Mouse (Mus musculus) cerebellum, adult (tissue): ENCODE results near the gene Teddm1a.

Experiments
- ATAC-seq: cut with Nextera tagmentation; 2 replicates; pipeline ENCODE4 v1.9.2; 2017; ENCODE audit warnings: mild to moderate bottlenecking, moderate library complexity, mixed read lengths; ENCODE audit not compliant: insufficient number of reproducible peaks, low FRiP score, low TSS enrichment

The Teddm1a gene

DNA sequence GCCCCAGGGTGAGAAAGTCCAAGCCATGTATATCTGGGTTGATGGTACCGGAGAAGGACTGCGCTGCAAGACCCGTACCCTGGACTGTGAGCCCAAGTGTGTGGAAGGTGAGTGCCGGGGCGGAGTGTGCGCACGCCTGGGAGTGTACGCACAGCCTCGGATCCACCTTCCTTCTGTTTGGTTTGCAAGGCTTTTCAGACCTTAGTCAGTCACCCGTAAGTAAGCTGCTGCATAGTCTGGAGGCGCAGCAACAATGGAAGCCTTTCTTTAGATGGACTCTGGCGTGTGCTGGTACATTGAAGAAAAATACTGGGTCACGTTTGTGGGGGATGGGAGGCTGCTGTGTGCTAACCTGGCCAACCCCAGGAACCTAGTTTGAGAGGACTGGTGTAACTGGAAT, 11.5 kb downstream of the Teddm1a start:
- no peak for ATAC-seq

DNA sequence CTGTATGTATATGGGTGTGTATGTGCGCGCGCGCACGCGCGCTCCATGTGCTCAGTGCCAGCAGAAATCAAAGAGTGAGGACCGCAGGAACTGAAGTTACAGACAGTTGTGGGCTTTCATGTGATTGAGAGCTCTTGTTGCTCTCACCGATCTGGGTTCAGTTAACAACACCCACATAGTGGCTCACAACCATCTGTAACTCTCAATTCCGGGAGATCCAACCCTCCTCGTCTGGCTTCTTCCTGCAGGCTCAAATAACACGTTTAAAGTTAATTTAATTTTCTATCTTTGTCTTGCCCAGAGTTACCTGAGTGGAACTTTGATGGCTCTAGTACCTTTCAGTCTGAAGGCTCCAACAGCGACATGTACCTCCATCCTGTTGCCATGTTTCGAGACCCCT, 12.7 kb downstream of the Teddm1a start:
- no peak for ATAC-seq

DNA sequence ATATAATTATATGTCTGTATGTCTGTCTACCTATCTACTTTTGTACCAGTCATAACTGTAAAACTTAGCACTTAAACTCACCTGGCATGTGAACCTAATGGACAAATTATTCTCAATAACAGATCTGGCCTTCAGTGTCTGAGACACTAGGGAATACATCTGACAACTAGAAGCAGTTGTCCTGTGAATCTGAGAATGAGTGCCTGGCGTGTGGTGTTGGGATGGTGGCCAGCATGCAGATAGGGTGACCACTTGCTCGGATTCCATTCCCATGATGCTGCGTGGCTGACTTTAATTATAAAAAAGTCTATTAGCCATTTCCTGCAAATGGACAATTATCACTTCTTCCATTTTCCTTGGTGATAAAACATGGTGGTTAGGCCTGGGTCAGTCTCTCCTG, 14.3 kb downstream of the Teddm1a start:
- ATAC-seq: no peak

DNA sequence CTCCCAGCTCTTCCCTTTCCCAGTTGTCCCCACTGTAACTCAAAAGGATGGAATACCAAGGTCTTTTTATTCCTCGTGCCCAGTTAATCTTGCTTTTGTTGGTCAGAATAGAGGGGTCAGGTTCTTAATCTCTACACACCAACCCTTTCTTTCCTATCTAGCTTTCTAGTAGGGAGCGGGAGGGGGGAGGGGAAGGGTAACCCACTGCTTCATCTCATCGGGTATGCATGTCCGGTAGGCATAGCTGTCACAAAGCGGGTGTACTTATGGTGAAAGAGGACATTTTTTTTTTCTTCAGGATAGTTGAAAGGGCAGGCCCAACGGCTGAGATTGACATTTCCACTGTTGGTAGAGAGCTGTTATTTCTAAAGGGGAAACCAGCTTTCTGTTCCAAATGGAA, 16.7 kb downstream of the Teddm1a start:
- no peak for ATAC-seq

DNA sequence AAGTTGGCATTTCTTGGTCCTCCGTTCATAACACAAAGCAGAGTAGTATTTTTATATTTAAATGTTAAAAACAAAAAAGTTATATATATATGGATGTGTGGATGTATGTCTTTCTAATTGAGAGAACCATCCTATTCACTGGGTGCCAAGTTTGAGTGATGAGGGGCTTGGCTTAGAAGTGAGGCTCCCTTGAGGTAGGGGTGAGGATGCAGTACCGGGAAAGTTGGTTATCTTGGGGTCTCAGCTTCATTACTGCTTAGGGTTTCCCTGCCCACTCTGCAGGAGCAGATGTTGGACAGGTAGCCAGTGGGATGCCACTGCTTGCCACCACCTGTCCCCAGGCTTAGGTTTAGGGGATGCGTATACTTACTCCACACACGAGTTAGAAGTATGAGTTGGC, 17.2 kb downstream of the Teddm1a start:
- ATAC-seq: no peak

DNA sequence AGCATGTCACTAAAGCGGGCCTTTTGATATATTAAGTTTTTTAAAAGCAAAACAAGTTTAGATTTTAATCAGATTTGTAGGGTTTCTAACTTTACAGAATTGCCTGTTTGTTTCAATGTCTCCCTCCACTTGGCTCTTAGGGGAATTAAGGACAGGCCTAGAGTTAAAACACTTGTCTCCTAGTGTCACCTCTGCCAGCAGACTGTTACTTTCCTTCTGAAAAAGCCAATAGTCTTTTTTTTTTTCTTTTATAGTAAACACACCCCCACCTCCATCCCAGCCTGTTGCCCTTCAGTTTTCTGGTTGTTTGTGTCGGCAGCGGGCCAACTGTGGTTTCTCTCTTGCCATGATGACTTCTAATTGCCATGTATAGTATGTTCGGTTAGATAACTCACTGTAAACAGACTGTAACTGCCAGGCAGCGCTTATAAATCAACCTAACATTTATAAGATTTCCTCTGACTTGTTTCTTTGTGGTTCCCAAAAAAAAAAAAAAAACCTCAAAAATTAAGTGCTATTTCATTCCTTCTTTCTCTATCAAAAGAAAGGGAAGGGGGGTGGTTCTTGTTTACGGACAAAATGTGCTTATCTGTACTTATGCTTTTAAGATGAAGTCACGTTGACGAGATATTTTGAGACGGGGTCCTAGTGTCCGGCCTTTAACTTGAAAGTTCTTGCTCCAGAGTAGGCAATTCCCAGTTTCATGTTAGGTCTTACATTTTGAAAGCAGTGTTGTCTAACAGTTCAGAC, 17.8 kb downstream of the Teddm1a start:
- ATAC-seq: no peak

DNA sequence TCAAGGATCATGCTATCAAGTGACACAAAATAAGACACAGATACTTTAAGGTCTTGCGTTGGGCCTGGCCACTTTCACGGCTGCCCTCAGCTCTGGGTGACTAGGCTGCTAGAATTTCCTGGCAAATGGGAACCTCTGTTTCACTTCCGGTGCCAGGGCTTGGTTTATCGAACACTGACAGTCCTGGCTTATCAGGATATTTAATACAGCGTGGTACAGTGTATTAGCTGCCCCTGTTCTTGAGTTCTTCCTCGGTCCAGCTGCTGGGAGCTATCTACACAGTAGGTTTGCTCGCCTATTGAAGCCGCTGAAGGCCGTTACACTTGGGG, 18.4 kb downstream of the Teddm1a start:
- no peak for ATAC-seq

DNA sequence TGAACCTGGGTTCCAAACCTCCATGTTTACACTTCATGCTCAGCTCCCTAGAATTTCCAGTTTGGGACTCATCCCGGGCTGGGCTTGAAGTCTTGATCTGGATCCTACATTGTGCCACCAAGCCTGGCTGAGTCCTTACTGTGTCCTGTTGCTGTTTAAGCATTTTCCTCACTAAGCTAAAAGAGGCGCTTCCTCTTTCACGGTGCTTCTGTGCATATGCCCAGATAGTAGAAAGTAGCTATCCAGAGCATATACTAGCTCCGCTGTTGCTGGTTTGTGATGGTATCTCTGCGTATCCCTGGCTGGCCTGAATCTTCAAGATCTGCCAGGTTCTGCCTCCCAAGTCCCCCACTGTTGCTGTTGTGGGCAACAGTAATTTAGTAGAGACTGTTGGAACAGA, 18.9 kb downstream of the Teddm1a start:
- ATAC-seq: no peak

DNA sequence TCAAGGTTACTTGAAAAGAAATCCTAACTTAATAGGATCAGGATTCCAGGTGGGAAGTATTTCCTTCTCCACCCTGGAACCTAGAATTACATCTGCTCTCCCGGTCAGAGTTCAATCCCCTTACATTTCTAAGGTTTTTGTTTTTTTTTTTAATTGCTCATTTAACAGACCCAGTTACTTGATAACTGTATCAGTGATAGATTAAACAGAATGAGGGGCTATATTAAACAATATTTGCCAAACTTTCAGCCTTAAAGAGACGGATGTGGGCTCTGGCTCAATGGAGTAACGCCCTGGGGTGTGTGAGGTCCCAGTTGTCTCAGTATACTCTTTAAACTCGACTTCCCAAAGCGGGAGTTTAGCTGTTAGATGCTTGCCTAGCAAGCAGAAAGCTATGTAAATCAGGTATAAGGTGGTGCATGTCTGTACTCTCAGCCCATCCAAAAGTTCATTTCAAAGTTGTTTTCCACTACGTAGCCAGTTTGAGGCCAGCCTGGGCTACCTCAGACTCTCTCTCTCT, 19.8 kb downstream of the Teddm1a start:
- no peak for ATAC-seq

DNA sequence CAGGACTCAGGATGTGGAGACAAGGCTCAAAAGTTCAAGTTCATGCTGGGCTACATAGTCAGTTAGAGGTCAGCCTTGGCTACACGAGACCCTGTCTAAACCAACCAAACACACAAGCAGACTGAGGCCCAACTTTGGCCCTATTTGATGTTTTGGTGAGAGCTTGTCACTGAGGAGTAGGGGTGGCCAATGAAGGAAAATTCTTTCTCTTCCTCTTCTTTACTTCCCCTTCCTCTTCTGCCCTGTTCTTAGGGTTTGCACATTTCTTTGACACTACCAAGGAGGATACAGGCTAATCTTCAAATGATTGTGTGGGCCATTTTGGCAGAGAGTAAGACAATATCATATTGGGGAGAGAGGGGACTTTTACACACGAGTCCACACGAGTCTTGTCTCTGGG, 22.3 kb downstream of the Teddm1a start:
- ATAC-seq: no peak

DNA sequence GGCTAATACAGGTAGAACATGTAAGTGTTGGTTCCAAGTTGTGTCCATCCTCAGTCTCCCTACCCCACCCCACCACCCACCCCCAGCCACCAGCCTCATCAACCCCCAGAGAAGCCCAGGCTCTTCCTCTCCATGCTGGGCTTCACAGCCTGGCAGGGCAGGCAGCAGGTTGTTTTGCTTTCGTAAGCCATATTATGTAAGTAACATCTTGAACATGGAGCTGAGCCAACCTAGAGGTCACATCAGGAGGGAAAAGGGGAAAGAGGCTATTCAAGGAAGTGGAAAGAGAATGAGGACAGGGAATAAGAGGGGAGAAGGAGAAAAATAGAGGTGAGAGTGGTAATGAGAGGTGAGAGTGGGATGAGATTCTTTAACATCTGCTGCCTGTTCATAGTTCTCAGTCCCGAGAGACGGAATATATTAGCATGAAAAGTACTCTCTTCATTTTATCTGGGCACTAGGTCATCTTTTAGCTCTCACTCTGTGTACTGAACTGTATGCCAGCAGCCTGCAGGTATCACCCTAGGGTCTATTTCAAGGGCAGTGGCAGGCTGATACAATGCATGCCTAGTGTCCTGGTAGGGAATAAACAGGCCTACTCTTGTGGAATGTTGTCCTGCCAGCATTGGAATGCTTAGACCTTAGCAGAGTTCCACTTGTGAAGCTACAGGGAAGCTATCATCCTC, 27.1 kb downstream of the Teddm1a start:
- no peak for ATAC-seq

DNA sequence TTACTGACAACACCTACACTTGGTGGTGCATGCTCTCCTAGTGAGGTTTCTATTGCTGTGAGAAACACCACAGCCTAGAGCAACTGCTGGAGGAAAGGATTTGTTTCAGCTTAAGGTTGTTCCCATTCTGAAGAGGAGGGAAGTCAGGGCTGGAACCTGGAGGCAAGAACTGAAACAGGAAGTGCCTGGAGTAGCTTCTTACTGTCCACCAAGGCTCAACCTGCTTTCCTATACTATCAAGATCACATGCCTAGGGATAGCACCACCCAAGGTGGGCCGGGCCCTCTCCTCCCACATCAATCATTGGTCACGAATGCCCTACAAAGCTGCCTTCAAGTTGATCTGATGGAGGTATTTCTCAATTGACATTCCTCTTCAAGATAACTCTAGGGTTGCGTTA, 30.1 kb downstream of the Teddm1a start:
- no peak for ATAC-seq

DNA sequence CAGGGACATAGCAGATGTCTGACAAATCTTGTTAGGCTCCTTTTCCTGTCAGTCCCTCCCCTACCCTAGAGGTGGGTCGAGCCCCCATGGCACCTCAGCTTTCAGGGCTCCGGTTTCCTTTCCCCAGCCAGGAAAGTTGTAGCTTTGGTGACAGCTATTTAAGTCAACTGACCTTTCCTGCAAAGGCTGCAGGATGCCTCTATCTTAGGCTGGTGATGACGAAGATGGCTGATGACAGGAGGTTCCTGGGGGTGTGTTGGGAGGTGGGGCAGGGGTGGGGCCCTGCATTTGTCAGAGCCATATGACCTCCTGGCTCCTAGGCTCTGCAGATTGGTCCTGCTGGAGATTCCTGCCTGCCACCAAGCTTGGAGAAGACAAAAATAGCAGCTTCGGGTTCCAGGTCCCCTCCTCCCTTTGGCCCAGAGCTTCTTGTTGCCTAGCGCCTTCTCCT, 31.1 kb downstream of the Teddm1a start:
- ATAC-seq: no peak

DNA sequence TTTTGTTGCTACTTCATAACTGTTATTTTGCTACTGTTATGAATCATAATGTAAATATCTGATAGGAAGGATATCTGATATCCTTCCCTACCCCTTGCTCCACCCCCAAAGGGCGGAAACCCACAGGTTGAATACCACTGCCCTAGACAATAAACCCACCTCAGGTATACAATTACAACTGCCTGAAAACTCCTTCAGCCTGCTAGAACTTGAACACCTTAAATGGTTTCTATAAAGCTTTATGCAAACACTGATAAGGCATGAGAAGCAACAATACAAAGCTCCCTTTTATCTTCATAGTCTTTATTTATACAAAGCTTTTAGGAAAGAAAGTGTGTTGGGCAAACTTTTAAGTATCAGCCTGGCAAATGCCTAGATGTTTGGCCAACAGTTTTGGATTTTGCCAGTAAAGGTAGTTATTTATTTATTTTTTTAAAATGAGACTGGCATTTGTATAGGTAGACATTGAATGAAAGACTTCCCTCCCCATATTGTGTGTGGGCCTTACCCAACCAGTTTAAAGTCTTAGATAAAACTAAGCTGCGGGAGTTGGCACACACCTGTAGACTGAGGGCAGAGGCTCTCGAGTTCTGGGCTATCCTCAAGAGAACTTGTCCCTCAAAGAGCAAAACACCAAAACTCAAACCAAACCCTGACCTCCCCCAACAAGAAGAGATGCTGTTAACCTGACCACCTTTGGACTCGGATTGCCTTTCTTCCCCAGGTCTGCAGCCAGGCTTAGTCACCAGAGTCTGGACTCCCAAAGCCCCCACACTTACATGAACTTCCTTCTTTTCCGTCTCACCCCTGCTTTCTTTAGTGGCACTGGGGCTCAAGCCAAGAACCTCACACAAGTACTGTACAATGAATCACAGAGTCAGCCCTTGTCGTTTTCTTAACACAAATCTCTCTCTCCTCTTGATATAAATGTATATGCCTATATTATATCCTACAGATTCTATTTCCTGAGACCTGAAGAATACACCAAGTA, 33.1 kb downstream of the Teddm1a start:
- ATAC-seq: no peak

DNA sequence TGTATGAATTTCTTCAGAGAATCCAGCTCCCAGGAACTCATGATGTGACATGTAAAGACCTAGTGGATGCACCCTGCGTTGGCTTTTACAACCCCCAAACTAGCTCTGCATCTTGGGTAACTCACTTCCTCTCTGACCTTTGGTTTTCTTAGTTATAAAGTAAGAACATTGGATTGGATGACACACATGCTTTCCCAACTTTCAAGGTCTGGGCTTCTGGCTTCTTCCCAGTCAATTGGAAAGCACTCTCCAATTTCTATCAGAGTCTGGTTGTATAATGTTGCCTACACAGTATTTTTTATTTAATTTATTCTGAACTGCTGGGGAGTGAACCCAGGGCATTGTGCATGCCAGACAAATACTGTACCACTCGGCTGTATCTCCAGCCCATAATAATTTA, 38.9 kb downstream of the Teddm1a start:
- ATAC-seq: no peak

DNA sequence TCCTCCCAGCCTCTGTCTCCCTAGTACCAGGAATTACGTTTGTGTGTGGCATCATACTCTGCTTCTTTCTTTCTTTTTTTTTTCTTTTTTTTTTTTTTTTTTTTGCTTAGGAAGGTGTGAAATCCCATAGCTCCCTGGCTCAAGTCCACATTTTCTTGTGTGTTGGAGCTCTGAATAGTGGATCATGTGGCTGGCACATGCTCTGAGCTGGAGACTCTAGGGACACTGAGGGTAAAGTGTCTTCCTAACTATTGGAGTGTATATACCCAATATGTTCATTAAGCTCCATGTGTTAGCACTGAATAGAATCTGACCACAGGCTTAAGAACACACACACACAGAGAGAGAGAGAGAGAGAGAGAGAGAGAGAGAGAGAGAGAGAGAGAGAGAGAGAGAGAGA, 42.2 kb downstream of the Teddm1a start:
- no peak for ATAC-seq

DNA sequence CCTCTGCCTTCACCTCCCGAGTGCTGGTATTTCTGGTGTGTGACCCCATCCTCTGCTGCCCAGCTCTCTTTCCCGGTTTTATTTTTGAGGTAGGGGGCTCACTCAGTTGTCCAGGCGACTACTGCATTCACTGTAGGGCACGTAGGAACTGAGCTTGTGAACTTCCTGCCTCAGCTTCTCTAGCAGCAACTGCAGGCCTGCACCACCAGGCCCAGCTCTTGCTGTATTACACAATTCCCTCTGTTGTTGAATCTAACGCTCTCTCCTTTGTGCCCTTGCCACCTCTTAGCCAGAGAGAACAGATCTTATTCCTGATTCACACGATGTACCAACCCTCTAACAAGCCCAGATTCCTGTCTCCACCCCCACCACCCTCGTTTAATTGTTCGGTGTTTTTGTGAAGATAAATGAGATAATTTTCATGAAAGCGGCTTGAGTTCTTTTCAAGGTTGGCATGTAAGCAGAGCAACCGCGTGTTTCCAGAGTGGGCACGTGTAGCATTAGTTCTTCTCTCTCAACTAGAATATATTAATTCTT, 44.4 kb downstream of the Teddm1a start:
- ATAC-seq: no peak

DNA sequence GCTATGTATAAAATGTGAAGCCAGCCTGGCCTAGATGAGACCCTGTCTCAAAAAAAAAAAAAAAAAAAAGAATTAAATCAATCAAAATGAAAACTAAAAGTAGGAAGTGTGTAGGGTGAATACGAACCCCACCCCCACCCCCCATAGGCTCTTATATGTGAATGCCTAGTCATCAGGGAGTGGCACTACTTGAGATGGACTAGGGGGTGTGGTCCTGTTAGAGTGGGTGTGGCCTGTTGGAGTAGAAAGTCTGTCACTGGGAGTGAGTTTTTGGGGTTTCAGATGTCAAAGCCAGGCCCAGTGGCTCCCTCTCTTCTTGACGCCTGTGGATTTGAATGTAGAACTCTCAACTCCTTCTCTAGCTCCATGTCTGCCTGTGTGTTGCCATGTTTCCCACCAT, 45.5 kb downstream of the Teddm1a start:
- no peak for ATAC-seq

DNA sequence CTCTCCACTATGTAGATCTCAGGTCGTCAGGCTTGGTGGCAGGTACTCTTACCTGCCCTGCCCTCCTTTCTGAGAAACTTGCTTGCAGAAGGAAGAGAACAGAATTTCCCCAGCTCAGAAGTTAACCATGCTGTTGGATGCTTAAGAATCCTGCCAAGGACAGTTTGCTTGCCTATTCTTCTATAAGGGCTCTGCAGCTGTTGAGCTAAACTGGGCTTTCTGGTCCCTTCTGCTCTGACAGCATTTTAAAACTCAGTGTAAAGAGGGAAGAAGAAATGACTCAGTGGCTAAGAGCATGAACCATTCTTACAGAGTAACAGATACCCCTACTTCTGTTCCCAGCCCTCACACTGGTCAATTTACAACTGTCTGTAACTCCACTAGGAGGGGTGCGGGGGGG, 49.4 kb downstream of the Teddm1a start:
- no peak for ATAC-seq
